Mouse (Mus musculus) lung, adult 2 months (tissue): Measurements from ENCODE around the gene Trpm8. TPM values are rescaled to one million over a fixed set of nuclear protein-coding genes. Genes with fewer than 3 reads are reported as not detected.

Source experiments
- DNase-seq: peaks from one replicate; pipeline ENCODE4 v3.0.0; 2022
- H3K4me1 ChIP-seq: fragments of 200-500 bp; 2 replicates; pipeline ENCODE4 v1.6.1; 2011; ENCODE audit warnings: low read length; ENCODE audit not compliant: control insufficient read depth, insufficient read depth
- H3K4me3 ChIP-seq: fragments of 200-500 bp; replicated peaks from 2 replicates; pipeline ENCODE3; 2011; ENCODE audit warnings: low read depth, mild to moderate bottlenecking, control low read depth, low read length; ENCODE audit errors: extremely low read depth
- CTCF ChIP-seq: fragments of 200-500 bp; IDR thresholded peaks from 2 replicates; pipeline ENCODE4 v1.5.1; 2011; ENCODE audit warnings: mild to moderate bottlenecking, low read length, control low read depth; ENCODE audit not compliant: insufficient read depth
- POLR2A ChIP-seq: fragments of 200-500 bp; IDR thresholded peaks from 2 replicates; pipeline ENCODE4 v1.6.1; 2011; ENCODE audit warnings: low read depth, mild to moderate bottlenecking, control low read depth, low read length, borderline replicate concordance; ENCODE audit errors: extremely low read depth
- WGBS: fragments of 180-500 bp; shearing (Covaris S2); methylation state at CpG from one replicate; pipeline ENCODE4 v1.1.7; 2018; 5-methylcytosine and 5-hydroxymethylcytosine counted together
- polyA plus RNA-seq: library from polyadenylated mRNA; depleted of rRNA; stranded (reverse); fragments of >200 nt; gene quantifications from 2 replicates; pipeline ENCODE4 v1.2.3, GENCODE M21; 2012

The Trpm8 gene
- polyA plus RNA-seq, 1 experiment = not detected

DNA sequence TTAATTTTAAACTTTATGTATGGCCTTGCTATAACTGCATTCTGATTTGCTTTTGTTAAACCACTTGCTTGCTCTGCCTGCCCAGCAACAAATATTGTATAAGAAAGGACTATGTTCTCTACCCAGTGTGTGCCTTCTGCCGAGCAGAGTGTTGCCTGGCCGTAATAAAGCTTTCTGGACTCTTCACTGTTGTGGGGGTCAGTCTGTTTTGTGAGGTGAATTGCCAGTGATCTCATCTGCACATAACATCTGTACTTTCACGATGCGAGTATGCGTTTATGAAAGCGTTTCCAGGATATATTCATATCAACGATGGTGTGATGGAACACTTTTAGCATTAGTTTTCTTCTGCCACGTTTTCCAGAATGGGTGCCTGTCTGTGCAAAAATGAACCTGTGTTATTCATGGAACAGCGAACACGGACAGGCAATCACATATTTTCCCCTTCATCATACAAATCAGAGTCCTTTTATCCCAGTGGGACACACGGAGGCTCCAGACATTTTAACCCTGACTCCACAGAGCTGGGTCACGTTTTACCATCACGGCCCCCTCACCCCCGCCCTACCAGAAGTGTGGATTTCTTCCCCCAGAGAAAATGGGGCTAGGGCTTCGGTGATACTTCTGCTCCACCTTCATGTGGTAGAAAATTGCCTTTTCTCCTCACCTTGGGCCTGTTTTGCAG is 2.7 kb downstream of the Trpm8 start:
- no peak overlapping the region for H3K4me3 ChIP-seq
- peak; percentile 25 for DNase-seq
- WGBS = 62% methylated on average over 15 of the region's 15 CpGs
- TF ChIP-seq CTCF (no peak), POLR2A (no peak)
- peaks cover 7% of the 10 kb centered on the region; the same call in 1 of the 2 replicates for H3K4me1 ChIP-seq

DNA sequence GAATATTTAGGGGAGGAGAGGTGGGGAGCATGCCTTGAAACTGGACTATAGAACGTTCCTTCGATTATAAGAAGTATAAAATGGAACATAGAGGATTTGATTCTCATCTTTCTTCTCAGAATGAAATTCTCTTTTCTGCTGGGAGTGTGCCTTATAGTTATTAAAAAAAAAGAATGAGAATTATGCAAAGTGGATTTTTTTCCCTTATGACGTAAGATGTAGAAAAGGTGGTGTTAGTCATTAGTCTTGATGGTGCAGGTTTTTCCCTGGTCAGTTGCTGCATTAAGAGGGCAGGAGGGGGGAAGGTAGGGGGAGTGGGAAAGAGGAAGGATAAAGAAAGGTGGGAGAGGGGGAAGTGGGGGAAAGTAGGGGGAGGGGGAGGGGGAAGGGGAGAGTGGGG is 4.8 kb downstream of the Trpm8 start:
- WGBS = 55% methylated on average over 3 of the region's 3 CpGs
- H3K4me1 ChIP-seq = no peaks in the 10 kb centered on the region
- DNase-seq = no peak
- no peak overlapping the region for H3K4me3 ChIP-seq
- TF ChIP-seq POLR2A = no peak
- TF ChIP-seq CTCF = no peak

DNA sequence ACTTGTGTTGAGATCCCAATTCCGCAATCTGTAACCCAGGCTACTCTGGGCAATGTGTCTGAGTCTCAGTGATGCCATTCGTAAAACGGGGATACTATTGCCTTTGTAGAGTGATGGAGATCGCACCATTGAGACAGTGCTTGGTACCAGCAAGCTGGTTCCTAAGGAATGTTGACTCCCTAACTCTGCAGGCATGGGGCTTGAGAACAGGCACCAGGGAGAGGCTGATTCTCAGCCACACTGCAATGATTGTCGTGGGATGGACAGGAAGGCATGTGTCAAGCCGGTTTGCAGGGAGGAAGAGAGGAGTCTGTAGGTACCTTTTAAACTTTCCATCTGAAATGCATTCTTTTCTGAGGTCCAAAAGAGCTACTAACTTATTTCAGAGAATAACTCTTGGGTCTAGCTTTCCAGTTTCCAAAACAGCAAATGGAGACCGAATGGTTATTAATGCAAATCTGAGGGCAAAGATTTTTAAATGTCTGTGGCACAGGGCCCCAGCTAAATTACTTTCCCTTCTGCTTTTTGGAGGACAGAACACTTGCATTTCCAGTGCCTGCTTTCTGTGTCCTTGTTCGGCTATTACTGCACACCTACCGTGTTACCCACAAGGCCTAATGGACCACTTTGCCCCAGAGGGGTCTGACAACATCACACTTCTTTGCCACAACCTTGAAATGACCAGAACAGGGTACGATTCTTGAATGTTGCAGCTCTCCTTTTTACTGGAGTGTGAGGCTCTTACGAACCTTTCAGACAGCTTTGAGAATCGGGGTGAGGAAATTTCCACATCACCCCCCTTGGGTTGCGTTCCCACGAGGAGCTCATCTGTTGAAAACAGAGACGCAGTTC is 6.1 kb downstream of the Trpm8 start:
- WGBS = 75% methylated on average over 15 of the region's 15 CpGs
- DNase-seq = no peak

DNA sequence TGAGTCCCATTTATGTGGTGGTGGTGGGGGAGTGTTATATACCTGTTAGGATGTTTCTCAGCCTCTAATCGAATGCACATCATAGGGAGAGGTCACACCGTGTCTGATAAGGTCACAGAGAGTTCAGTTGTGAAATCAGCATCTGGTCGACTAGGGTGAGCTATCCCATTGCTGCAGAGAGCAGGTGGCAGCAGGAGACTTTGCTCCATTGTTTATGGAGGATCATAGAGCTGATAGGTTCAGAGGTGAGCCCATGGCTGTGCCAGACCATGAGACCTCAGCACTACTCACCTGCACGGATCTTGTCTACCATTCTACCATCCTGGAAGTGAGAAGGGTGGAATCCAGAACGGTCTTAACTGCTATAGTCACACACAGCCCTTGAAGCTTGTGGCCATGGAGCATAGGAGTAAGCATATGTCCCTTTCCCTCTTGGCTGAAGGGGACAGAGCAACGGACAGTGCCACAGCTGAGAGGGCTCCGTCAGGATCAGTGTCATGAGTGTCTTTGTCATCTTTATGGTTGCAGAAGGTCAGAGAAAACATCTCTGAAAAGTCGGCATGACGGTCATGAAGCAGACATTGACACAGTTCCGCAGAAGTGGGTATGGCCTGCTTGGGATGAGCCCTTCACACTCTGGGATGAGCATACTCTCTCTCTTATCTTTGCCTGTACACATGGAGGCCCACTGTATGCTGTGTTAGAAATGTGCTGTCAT is 6.9 kb downstream of the Trpm8 start:
- no peak for DNase-seq
- Histone ChIP-seq H3K4me3 (no peak overlapping the region), H3K4me1 (no peaks in the 10 kb centered on the region)
- WGBS = 58% methylated on average over 10 of the region's 10 CpGs
- TF ChIP-seq CTCF = no peak
- TF ChIP-seq POLR2A = no peak

More for the DNA sequence above, 6.1 kb downstream of the Trpm8 start:
- no peak overlapping the region for H3K4me3 ChIP-seq
- no peaks in the 10 kb centered on the region for H3K4me1 ChIP-seq
- TF ChIP-seq CTCF (no peak), POLR2A (no peak)

DNA sequence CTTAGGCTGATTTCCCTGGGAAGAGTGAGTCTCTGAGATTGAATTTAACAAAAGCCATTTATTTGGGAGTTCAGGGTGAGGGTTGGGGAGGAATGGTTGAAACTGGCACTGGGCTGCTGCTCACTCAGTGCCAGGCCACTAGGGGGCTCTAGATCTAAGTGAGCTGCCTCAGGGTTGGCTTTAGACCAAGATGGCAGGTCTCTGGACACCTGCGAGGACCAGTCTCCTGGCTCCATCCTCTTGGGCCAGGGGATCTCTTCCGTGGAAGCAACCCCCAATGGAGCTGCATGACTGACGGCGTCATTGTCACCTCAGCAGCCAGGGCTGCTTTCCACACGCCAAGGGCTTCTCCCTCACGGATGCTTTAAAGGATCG is 7.5 kb downstream of the Trpm8 start:
- no peak for DNase-seq
- WGBS = 62% methylated on average over 7 of the region's 7 CpGs
- TF ChIP-seq CTCF (no peak), POLR2A (no peak)
- Histone ChIP-seq H3K4me1 (no peaks in the 10 kb centered on the region), H3K4me3 (no peak overlapping the region)

DNA sequence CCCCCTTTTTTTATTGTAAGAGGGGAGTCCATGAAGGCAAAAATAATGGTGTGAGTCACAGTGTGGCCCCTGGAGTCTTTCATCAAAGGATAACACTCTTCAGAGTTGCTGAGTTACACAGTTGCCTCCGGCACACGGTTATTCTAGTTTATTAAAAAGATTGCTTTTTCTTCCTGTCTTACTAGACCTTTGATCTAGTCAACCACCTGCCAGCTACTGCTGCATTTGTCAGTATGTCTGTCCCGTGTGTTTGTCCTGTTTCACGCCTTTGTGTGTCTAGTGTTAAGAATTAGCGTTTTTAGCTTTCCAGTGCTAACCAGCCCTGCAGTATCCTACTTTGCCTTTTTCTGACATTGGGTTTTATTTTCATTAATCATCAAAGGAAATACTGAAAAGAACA is 8.2 kb downstream of the Trpm8 start:
- Histone ChIP-seq H3K4me3 (no peak overlapping the region), H3K4me1 (no peaks in the 10 kb centered on the region)
- no peak for DNase-seq
- 62% methylated on average over 5 of the region's 5 CpGs for WGBS
- TF ChIP-seq POLR2A = no peak
- TF ChIP-seq CTCF = no peak

DNA sequence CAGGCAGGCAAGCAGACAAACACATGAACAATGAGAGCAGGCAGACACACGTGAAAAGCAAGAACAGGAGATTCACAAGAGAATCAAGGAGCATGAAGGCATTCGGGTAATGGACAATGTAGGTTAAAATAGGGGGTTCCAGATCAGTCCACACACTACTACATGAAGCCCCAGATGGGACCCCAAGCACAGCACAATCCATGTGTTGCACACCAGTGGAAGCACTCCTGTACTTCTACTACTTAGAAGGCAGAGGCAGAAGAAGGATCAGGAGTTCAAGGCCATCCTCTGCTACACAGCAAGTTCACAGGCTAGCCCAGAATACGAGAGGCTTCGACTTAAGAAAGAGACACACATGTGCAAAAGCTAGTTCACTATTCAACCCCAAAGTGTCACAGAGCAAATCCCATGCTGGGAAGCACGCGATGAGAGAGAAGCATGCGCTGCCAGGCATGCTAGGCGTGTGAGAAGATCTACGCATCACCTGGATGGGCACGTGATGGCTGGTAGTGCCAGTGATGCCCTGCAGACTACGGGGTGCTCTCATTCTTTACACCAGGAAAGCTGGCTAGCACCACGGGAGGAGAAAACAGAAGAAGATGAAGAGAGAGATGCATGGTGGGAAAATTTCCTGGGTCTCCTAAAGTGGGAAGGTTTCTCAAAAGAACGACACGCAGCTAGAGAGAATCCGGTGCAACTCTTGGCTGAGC is 8.8 kb downstream of the Trpm8 start:
- whole genome bisulfite sequencing = 81% methylated on average over 15 of the region's 15 CpGs
- H3K4me1 ChIP-seq = no peaks in the 10 kb centered on the region
- no peak for TF ChIP-seq POLR2A
- no peak for TF ChIP-seq CTCF
- no peak overlapping the region for H3K4me3 ChIP-seq
- DNase-seq = no peak

DNA sequence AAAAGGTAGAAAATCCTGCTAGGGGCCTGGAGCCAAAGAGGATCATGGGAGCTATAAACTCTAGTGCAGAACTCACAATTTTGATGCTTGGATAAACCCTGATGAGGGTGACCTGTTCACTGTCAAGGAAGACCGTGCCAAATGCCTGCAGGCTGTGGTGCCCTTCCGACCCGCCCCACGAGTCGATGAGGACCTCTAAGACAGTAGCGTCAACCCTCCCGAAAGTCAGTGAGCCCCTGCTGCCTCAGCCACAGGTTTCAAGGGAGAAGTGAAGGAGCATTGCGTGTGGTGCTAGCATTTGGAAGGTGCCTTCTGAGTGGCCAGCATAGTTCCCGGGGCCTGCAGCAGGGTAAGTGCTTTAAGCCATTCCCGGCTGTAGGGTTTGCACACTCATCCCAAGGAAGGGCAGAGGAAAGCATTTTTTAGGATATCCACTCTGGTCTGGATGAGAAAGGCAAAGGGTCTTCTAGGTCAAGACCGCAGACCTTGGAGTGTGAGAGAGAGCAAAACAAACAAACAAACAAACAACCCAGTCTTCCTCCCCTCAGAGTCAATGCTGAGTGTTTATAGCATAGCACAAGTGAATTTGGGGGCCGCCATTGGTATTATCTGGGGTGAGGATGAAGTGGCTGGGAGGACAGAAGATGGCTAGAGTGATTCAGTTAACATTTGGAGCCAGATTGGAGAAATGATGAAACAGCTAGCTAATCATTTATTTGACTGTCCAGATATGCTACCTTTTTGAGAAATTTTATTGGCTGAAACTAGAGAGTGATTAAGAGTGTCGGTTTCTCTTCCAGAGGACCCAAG is 9.6 kb downstream of the Trpm8 start:
- TF ChIP-seq POLR2A = no peak
- no peak for TF ChIP-seq CTCF
- 70% methylated on average over 13 of the region's 13 CpGs for WGBS
- no peak for DNase-seq
- H3K4me3 ChIP-seq = no peak overlapping the region
- H3K4me1 ChIP-seq = no peaks in the 10 kb centered on the region
